Mouse (Mus musculus) stomach, postnatal 0 days (tissue): ENCODE measurements around the gene Lrrc8a. TPM values are rescaled to one million over a fixed set of nuclear protein-coding genes. Genes with fewer than 3 reads are reported as not detected.
A peak's percentile ranks its signal among the peaks of the same experiment; 100 is the strongest.

Source experiments
- ATAC-seq: fragments of 200-750 bp; cut with Nextera tagmentation; 2 replicates; pipeline ENCODE4 v1.8.0; 2017; ENCODE audit not compliant: low FRiP score, low TSS enrichment
- DNase-seq: peaks from one replicate; pipeline ENCODE4 v3.0.0-alpha.2; 2016; ENCODE audit warnings: low spot score
- H3K27ac ChIP-seq: fragments of 300-500 bp; sonication (generic); replicated peaks from 2 replicates; pipeline ENCODE4 v1.5.1; 2014; ENCODE audit warnings: mild to moderate bottlenecking, control low read depth
- H3K27me3 ChIP-seq: fragments of 300-500 bp; sonication (generic); 2 replicates; pipeline ENCODE4 v1.6.1; 2014; ENCODE audit warnings: low read length; ENCODE audit not compliant: control insufficient read depth, insufficient read depth
- H3K36me3 ChIP-seq: fragments of 300-500 bp; sonication (generic); 2 replicates; pipeline ENCODE4 v1.6.1; 2014; ENCODE audit warnings: low read length, mixed read lengths; ENCODE audit not compliant: control insufficient read depth, insufficient read depth
- H3K4me1 ChIP-seq: fragments of 300-500 bp; sonication (generic); replicated peaks from 2 replicates; pipeline ENCODE4 v1.6.1; 2014; ENCODE audit warnings: antibody characterized with exemption; ENCODE audit not compliant: control insufficient read depth, insufficient read depth
- H3K4me2 ChIP-seq: fragments of 300-500 bp; sonication (generic); replicated peaks from 2 replicates; pipeline ENCODE4 v1.6.1; 2014; ENCODE audit warnings: low read depth, mild to moderate bottlenecking, control low read depth, moderate library complexity
- H3K4me3 ChIP-seq: fragments of 300-500 bp; sonication (generic); 2 replicates; pipeline ENCODE4 v1.5.1; 2014; ENCODE audit warnings: low read depth, low read length, control low read depth
- H3K9ac ChIP-seq: fragments of 300-500 bp; sonication (generic); 2 replicates; pipeline ENCODE4 v1.6.1; 2014; ENCODE audit warnings: mild to moderate bottlenecking, low read length, control low read depth, mixed read lengths
- H3K9me3 ChIP-seq: fragments of 300-500 bp; sonication (generic); 2 replicates; pipeline ENCODE4 v1.6.1; 2016; ENCODE audit warnings: low read length; ENCODE audit not compliant: control insufficient read depth
- CTCF ChIP-seq: IDR thresholded peaks from 2 replicates; pipeline ENCODE4 v1.5.1; 2016; ENCODE audit warnings: antibody characterized with exemption, low read depth, mild to moderate bottlenecking, moderate library complexity
- EP300 ChIP-seq: optimal IDR thresholded peaks from 2 replicates; pipeline ENCODE3; 2016; ENCODE audit warnings: antibody characterized with exemption
- WGBS: fragments of 180-500 bp; shearing (Covaris S2); extraction: QIAGEN DNeasy Blood & Tissue Kit; methylation state at CpG from one replicate; pipeline ENCODE4 v1.1.7; 2014; 5-methylcytosine and 5-hydroxymethylcytosine counted together
- polyA plus RNA-seq: library from polyadenylated mRNA; unstranded; fragments of >200 nt; fragmentation: Nextera tagmentation; extraction: Ambion mirVana; gene quantifications from 2 replicates; pipeline ENCODE4 v1.2.1, GENCODE M21; 2015

The Lrrc8a gene
- polyA plus RNA-seq, 1 experiment from 2014 or later, result 30.3 TPM

GRCm38 (mm10) chr2:30281651-30282050 lies 44.1 kb downstream of the Lrrc8a start:
- Histone ChIP-seq H3K27me3 (no peaks in the 10 kb centered on the region), H3K4me3 (no peak overlapping the region), H3K4me2 (no peak overlapping the region), H3K9me3 (no peaks in the 10 kb centered on the region), H3K9ac (no peak overlapping the region), H3K4me1 (peaks cover 5% of the 10 kb centered on the region; the same call in 1 of the 2 replicates), H3K36me3 (no peaks in the 10 kb centered on the region), H3K27ac (no peak overlapping the region)
- DNase-seq, result no peak
- ATAC-seq, result no peak
- no peak for TF ChIP-seq EP300
- no peak for TF ChIP-seq CTCF
- 73% methylated on average over 3 of the region's 3 CpGs for WGBS

- Histone ChIP-seq H3K27me3 (no peaks in the 10 kb centered on the region), H3K4me1 (peaks cover 5% of the 10 kb centered on the region; the same call in 1 of the 2 replicates), H3K9ac (no peak overlapping the region), H3K36me3 (no peaks in the 10 kb centered on the region), H3K4me2 (no peak overlapping the region), H3K9me3 (no peaks in the 10 kb centered on the region), H3K4me3 (no peak overlapping the region), H3K27ac (no peak overlapping the region)
- TF ChIP-seq EP300 (no peak), CTCF (no peak)
- DNase-seq, result no peak
- ATAC-seq, result no peak
- WGBS, result 71% methylated on average over 2 of the region's 2 CpGs
Measured at GRCm38 (mm10) chr2:30283193-30283592, 45.7 kb downstream of the Lrrc8a start.

DNA sequence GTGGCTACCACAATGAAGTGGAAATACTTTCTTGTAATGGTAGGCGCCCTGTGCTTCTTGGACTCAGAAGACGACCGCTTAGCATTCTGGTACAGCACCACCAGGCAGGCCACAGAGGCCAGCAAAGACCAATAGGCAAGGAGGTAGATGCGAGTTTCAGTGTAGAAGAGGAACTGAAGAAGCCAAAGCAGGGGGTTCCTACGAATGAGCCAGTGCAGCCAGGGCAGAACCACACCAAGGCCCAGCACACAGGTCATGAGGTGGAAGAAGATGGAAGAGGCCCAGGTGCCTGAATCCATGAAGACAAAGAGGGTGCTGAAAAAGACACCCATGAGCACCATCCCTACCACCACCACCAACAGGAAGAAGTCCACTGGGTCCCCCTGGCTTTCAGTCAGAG lies 47.5 kb downstream of the Lrrc8a start:
- H3K4me1 ChIP-seq, result peaks cover 5% of the 10 kb centered on the region; the same call in 1 of the 2 replicates
- H3K27ac ChIP-seq, result no peak overlapping the region
- no peaks in the 10 kb centered on the region for H3K27me3 ChIP-seq
- ATAC-seq (no peak), DNase-seq (no peak)
- no peak overlapping the region for H3K9ac ChIP-seq
- H3K36me3 ChIP-seq, result no peaks in the 10 kb centered on the region
- 88% methylated on average over 5 of the region's 5 CpGs for WGBS
- H3K4me3 ChIP-seq, result peak overlapping the region; percentile 85; the same call in 1 of the 2 replicates
- H3K4me2 ChIP-seq, result peak overlapping the region; percentile 89
- TF ChIP-seq EP300, result no peak
- TF ChIP-seq CTCF, result no peak
- no peaks in the 10 kb centered on the region for H3K9me3 ChIP-seq

GRCm38 (mm10) chr2:30285416-30286181 lies 48.1 kb downstream of the Lrrc8a start:
- Histone ChIP-seq H3K27ac (peak overlapping the region; percentile 70), H3K9me3 (no peaks in the 10 kb centered on the region), H3K9ac (peak overlapping the region; percentile 77), H3K36me3 (no peaks in the 10 kb centered on the region), H3K27me3 (no peaks in the 10 kb centered on the region), H3K4me3 (peak overlapping the region; percentile 85), H3K4me1 (peaks cover 5% of the 10 kb centered on the region; the same call in 1 of the 2 replicates), H3K4me2 (peak overlapping the region; percentile 89)
- 9% methylated on average over 37 of the region's 38 CpGs for WGBS
- ATAC-seq (peak; percentile 65), DNase-seq (no peak)
- no peak for TF ChIP-seq EP300
- no peak for TF ChIP-seq CTCF

GRCm38 (mm10) chr2:30286192-30287026 lies 48.9 kb downstream of the Lrrc8a start, which contains the start of the genes Dolk and Nup188:
Dolk (minus strand) TSS chr2:30286334.
Nup188 (plus strand) TSS chr2:30286397.
- WGBS, result under 1% methylated on average over 66 of the region's 68 CpGs
- ATAC-seq, result peak; percentile 93
- no peak for TF ChIP-seq EP300
- no peak for TF ChIP-seq CTCF

More at GRCm38 (mm10) chr2:30286192-30287026, 48.9 kb downstream of the Lrrc8a start, which contains the start of the genes Dolk and Nup188:
- H3K4me2 ChIP-seq, result peak within 1 kb of the TSS; percentile 89
- H3K4me1 ChIP-seq, result peaks cover 5% of the 10 kb centered on the region; the same call in 1 of the 2 replicates
- H3K9ac ChIP-seq, result peak within 1 kb of the TSS; percentile 87
- no peaks in the 10 kb centered on the region for H3K27me3 ChIP-seq
- no peaks in the 10 kb centered on the region for H3K36me3 ChIP-seq
- peak; percentile 97 for DNase-seq
- peak within 1 kb of the TSS; percentile 85 for H3K4me3 ChIP-seq
- peak within 1 kb of the TSS; percentile 83 for H3K27ac ChIP-seq
- no peaks in the 10 kb centered on the region for H3K9me3 ChIP-seq
